Mouse (Mus musculus) adrenal gland, adult (tissue): ENCODE results near the gene Ccdc92.

ENCODE experiments used
- DNase-seq, 2 experiments: peaks; one replicate each; pipeline ENCODE4 v3.0.0; 2022 to 2023; ENCODE audit warnings: low spot score in 1 of 2; ENCODE audit not compliant: inconsistent age in 2 of 2

Ccdc92 gene

DNA sequence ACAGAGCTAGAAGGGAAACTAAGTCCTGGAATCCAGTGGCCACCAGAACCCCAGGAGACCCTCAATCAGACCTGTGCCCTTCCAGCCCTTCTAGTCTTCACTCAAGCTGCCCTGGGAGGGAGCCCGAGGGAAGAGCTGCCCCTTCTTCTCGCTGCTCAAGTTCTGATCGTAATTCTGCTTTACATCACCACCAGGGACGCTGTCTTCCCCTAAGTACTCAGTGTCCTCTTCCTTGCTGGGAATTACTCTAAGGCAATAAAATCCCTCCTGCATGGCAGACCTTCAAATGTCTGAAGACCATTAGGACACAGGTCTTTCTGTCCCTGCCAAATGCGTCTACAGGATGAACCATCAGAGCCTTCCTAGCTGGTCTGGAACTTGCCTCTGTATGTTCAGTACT is 2.2 kb downstream of the Ccdc92 start:
- DNase-seq: peak; percentile 51 to 56

DNA sequence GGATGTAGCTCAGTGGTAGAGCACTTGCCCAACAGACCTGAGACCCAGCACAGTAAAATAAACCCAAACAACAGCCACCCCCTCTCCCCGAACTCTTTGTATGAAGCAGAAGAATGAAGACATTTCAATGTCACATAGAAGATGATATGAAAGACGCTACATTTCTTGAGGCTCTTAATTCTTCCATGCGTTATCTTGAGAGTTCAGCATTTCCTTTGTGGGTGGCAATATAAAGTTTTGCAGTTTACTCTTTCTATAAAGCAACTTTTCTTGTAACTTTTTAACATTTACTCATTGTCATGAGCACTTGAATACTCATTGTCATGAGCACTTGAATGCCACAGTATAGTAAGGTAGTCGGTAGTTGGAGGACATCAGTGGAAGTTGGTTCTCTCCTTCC is 8.0 kb downstream of the Ccdc92 start:
- DNase-seq: no peak

GRCm38 (mm10) chr5:124853079-124853478 is 9.1 kb downstream of the Ccdc92 start:
- DNase-seq: no peak

GRCm38 (mm10) chr5:124852294-124852693 is 9.9 kb downstream of the Ccdc92 start:
- DNase-seq: no peak

- DNase-seq: no peak
Observed at GRCm38 (mm10) chr5:124851572-124851971, 10.7 kb downstream of the Ccdc92 start.

GRCm38 (mm10) chr5:124848994-124849393 is 13.2 kb downstream of the Ccdc92 start:
- DNase-seq: no peak

- DNase-seq: no peak
Observed at GRCm38 (mm10) chr5:124847014-124847413, 15.2 kb downstream of the Ccdc92 start.

DNA sequence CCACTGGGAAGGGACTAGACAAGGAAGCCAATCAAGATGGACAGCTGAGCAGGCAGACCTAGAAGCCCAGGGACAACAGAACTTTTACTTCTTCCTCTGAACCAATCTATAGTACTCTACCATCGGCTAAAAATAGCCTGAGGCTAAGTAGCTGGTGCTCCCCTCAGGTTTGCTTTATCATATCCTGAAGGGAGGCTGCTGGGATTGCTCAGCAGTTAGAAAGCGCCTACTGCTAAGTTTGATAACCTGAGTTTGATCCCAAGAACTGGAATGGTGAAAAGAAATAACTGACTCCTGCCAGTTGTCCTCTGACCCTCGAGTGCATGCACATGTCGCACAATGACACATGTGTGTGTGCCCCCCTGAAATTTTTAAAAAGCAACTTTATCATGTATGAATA is 17.3 kb downstream of the Ccdc92 start:
- DNase-seq: no peak

DNA sequence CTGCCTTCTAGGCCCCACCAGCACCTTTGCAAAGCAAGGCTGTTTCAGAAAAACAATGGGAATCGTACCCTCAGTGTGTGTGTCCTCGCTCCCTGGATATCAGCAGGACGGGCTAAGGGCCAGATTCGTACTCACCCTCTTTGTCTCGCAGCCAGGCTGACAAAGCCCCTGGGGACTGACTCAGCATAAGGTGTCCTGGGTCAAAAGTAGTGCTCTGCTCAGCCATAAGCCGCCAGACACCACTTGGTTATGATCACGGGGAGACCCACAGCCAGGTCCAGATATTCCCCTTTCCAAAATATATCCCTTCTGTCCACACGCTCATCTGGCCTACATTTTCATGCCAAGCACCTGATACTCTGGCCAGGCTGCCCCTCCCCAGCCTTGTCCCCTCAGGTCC is 18.8 kb downstream of the Ccdc92 start:
- peak in 1 of 2 experiments; percentile 44 for DNase-seq

DNA sequence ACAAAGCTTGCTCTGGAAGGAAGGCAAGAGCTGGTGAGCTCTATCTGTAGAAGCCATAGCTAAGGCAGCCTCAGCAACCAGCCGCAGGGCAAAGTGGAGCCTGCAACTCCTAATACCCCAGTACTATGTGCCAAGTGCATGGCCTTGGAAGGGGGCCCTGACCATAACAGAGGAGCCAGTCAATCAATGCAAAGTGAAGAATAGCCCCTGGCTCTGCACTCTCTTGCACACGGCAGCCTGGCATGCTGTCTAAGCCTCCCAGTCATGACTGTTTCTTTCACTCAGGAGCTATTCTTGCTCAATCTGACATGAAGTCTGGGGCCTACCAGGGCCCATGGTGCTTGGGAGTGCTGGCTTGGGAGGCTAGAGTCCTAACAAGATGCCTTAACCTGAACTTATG is 21.6 kb downstream of the Ccdc92 start:
- DNase-seq: no peak

DNA sequence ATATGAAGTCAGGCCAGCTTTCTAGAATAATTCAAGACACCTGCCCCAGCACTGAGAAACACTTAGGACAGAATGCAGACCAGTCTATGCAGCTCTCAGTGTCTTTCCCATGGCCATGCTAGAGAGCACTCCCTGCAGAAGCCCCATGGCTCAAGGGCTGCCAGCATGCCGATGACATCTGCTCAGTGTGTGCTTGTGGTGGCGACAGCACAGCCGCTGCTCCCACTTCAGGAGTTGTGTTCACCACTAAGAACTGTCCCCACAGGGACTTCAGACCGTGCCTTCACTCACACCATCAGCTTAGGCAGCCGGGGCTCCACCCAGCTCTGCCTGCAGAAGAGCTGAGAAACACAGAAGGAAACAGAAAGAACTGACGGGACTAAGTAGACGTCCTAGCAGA is 22.0 kb downstream of the Ccdc92 start:
- DNase-seq: no peak

DNA sequence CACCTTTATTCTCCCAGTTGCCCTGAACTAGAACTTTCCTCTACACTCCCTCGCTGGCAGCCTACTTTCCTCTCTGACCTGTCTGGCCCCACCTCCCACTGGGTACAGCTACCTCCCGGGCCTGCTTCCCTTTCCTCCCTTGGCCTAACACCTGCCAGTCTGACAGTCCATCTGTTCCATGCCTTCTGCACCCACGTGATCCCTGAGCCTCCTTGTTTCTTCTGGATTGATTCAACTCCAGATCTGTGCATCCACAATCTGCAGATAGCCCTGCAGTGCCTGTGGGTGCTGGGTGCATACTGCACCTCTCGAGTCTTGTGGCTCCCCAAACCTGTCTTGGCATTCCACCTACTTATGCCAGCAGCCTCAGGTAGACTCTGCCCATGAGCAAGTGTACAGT is 25.6 kb downstream of the Ccdc92 start:
- no peak for DNase-seq

DNA sequence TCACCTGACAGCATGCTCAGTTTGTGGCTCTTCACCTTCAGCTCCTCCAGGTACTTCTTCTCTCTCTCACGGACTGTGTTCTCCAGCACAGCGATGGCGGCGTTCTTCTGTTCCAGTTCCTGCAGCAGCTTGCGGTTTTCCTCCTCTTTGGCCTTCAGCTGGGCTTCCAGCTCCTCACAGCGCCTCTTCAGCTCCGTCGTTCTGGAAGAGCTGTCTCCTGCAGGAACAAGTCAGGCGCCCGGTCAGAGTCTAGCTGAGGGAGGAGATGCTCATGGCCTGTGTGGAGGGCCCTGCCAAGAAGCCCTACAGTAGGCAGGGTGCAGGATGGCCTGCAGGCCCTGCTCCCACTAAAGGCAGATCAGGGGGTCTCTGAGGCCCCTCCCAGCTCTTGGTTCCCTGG is 26.1 kb downstream of the Ccdc92 start:
- DNase-seq: no peak

- no peak for DNase-seq
Observed at GRCm38 (mm10) chr5:124835218-124835617, 27.0 kb downstream of the Ccdc92 start.

GRCm38 (mm10) chr5:124830331-124830730 is 31.9 kb downstream of the Ccdc92 start:
- DNase-seq: no peak

- no peak for DNase-seq
Observed at GRCm38 (mm10) chr5:124822128-124822894, 39.9 kb downstream of the Ccdc92 start.

DNA sequence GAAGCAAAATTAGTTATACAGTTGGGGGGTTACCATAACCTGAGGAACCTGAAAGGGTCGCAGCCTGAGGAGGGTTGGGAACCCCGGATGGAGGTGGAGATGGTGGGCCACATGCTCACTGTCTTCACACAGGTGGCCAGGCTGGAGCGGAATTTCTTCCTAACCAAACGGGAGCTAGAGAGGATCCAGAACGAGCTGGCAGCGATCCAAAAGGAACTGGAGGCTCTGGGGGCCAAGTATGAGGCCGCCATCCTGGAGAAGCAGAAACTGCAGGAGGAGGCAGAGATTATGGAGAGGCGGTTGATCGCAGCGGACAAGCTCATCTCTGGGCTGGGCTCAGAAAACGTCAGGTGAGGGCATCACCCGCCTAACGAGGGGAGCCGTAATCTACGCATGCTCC is 45.2 kb downstream of the Ccdc92 start:
- no peak for DNase-seq

DNA sequence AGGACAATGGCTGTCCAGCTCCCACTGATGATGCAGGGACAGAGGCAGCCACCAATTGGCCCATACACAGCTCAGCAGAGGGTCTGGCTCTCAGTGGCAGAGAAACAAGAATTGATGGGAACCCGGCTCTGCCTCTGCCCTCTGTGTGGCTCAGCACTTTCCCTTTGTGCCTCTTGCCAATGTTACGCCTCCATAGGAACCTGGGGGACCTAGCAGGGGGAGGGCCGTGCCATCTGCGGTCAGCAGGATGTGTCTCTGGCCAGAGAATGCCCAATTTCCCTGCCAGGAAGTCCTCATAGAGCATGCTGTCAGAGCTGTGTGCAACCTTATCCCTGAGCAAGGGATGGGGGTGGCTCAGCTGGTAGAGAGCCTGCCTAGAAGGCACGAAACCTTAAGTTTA is 47.4 kb downstream of the Ccdc92 start:
- no peak for DNase-seq

- DNase-seq: no peak
Observed at GRCm38 (mm10) chr5:124812466-124812865, 49.8 kb downstream of the Ccdc92 start.

- peak; percentile 23 to 77 for DNase-seq
Observed at GRCm38 (mm10) chr5:124809708-124810366, 52.4 kb downstream of the Ccdc92 start.

GRCm38 (mm10) chr5:124792112-124792511 is 70.1 kb downstream of the Ccdc92 start:
- DNase-seq: no peak

DNA sequence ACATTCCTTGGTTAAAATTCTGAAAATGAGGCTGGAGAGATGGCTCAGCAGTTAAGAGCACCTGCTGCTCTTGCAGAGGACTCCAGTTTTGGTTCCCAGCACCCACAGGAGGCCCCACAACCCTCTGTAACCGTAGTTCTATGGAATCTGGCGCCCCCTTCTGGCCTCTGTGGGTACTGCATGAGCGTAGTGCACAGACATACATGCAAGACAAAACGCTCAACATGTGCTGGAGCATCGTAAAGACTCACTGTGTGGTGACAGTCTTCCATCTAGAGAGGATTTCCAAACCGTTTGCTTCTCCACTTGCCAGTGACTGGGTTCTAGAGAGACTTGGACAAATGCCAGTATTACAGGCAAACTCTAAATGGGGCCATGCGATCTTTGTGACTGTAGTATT is 76.6 kb downstream of the Ccdc92 start:
- no peak for DNase-seq
